In genomic region chr6:129534057-129534456, GRCm38 (mm10) we compare ENCODE assay signal across 8 mouse cellular contexts. TPM values are rescaled to one million over a fixed set of nuclear protein-coding genes. Genes with fewer than 3 reads are reported as not detected.
DNase-seq lines count a peak whose midpoint lies in the region; ATAC-seq and TF ChIP-seq lines count a peak whose summit lies in the region.

No protein-coding gene starts in this region.

- H3K9ac ChIP-seq in forebrain, embryonic 13.5 days = peak overlapping the region; percentile 83
- 0 out of 2 replicates have a peak overlapping the region, but pooled peaks have one; percentile 57 for H3K9ac ChIP-seq in limb, embryonic 15.5 days

- peak overlapping the region; percentile 75 for H3K4me2 ChIP-seq in forebrain, embryonic 13.5 days
- peak overlapping the region; percentile 93 for H3K4me2 ChIP-seq in limb, embryonic 15.5 days

- no peak for TF ChIP-seq POLR2A in small intestine, adult 2 months (IDR thresholded peaks at IDR 0.05; ENCODE audit: low read depth, low read length)

- WGBS in forebrain, embryonic 13.5 days = 6% methylated on average over 9 of the region's 9 CpGs
- WGBS in limb, embryonic 15.5 days = 15% methylated on average over 9 of the region's 9 CpGs
- 8% methylated on average over 9 of the region's 9 CpGs for WGBS in small intestine, adult 2 months

- no peaks in the 10 kb centered on the region for H3K9me3 ChIP-seq in forebrain, embryonic 13.5 days (replicated peaks)
- H3K9me3 ChIP-seq in limb, embryonic 15.5 days = no peaks in the 10 kb centered on the region

- no peak for TF ChIP-seq CTCF in small intestine, adult 2 months (IDR thresholded peaks at IDR 0.05; ENCODE audit: extremely low read depth, insufficient read length, insufficient replicate concordance, low read depth, low read length)

- H3K36me3 ChIP-seq in forebrain, embryonic 13.5 days (ENCODE audit: poor library complexity, severe bottlenecking) = peaks cover 19% of the 10 kb centered on the region
- peaks cover 12% of the 10 kb centered on the region for H3K36me3 ChIP-seq in limb, embryonic 15.5 days
- peaks cover 2% of the 10 kb centered on the region; the same call in 1 of the 2 replicates for H3K36me3 ChIP-seq in small intestine, adult 2 months (ENCODE audit: control insufficient read depth, insufficient read depth, low read length)

- peak overlapping the region; percentile 90 for H3K4me3 ChIP-seq in forebrain, embryonic 13.5 days
- H3K4me3 ChIP-seq in limb, embryonic 15.5 days = peak overlapping the region; percentile 79
- H3K4me3 ChIP-seq in small intestine, adult 2 months (ENCODE audit: low read depth, low read length) = peak overlapping the region; percentile 85

- no peak for DNase-seq in frontal cortex, postnatal 25 days (ENCODE audit: low spot score in 2 of 2)
- peak; percentile 17 for DNase-seq in thymus, postnatal 4 days
- no peak for DNase-seq in thymus, postnatal 10 days (ENCODE audit: low spot score in 2 of 2)
- DNase-seq in urinary bladder, adult 2 months (ENCODE audit: low spot score) = no peak

- H3K27me3 ChIP-seq in forebrain, embryonic 13.5 days = no peaks in the 10 kb centered on the region
- no peaks in the 10 kb centered on the region for H3K27me3 ChIP-seq in limb, embryonic 15.5 days
- no peaks in the 10 kb centered on the region for H3K27me3 ChIP-seq in small intestine, adult 2 months (ENCODE audit: control insufficient read depth, insufficient read depth, low read length)

- peaks cover 21% of the 10 kb centered on the region for H3K4me1 ChIP-seq in forebrain, embryonic 13.5 days
- peaks cover 14% of the 10 kb centered on the region for H3K4me1 ChIP-seq in limb, embryonic 15.5 days
- H3K4me1 ChIP-seq in small intestine, adult 2 months (ENCODE audit: control insufficient read depth, insufficient read depth, insufficient read length, low read length) = peaks cover 4% of the 10 kb centered on the region; the same call in 1 of the 2 replicates

- peak; percentile 28; the same call in 1 of the 2 replicates for ATAC-seq in frontal cortex, adult (ENCODE audit: low TSS enrichment)
- peak; percentile 52 for ATAC-seq in forebrain, embryonic 13.5 days
- no peak for ATAC-seq in limb, embryonic 15.5 days (ENCODE audit: insufficient number of reproducible peaks, low FRiP score, low TSS enrichment, low read depth)

- H3K27ac ChIP-seq in forebrain, embryonic 13.5 days = peak overlapping the region; percentile 37
- H3K27ac ChIP-seq in limb, embryonic 15.5 days = no peak overlapping the region
- H3K27ac ChIP-seq in small intestine, adult 2 months (ENCODE audit: insufficient read depth, low read depth, low read length) = no peak overlapping the region

RNA-seq across cellular contexts. Expression of gene Gabarapl1, which starts 1.1 kb away (rescaled TPM):
- polyA plus RNA-seq in forebrain, embryonic 13.5 days (2015; fragmentation: Nextera tagmentation; extraction: Ambion mirVana) = 125 and 126 TPM in 2 replicates
- polyA plus RNA-seq in limb, embryonic 15.5 days (2015; fragmentation: Nextera tagmentation; extraction: Ambion mirVana) = 47.8 and 48.9 TPM in 2 replicates
- 6.7 and 13.5 TPM in 2 replicates for polyA plus RNA-seq in small intestine, adult 2 months (2012; rRNA removed)
- 105 and 120 TPM in 2 replicates for polyA plus RNA-seq in urinary bladder, adult 2 months (2012; rRNA removed)

RNA-seq across cellular contexts. Expression of gene Tmem52b, which starts 21.7 kb away (rescaled TPM):
- polyA plus RNA-seq in forebrain, embryonic 13.5 days (2015; fragmentation: Nextera tagmentation; extraction: Ambion mirVana) = not detected in 2 replicates
- polyA plus RNA-seq in limb, embryonic 15.5 days (2015; fragmentation: Nextera tagmentation; extraction: Ambion mirVana) = 0.19 and 0.22 TPM in 2 replicates
- polyA plus RNA-seq in small intestine, adult 2 months (2012; rRNA removed) = not detected in 2 replicates
- not detected in 2 replicates for polyA plus RNA-seq in urinary bladder, adult 2 months (2012; rRNA removed)

RNA-seq across cellular contexts. Expression of gene Olr1, which starts 27.1 kb away (rescaled TPM):
- polyA plus RNA-seq in forebrain, embryonic 13.5 days (2015; fragmentation: Nextera tagmentation; extraction: Ambion mirVana) = not detected in 2 replicates
- not detected in 2 replicates for polyA plus RNA-seq in limb, embryonic 15.5 days (2015; fragmentation: Nextera tagmentation; extraction: Ambion mirVana)
- polyA plus RNA-seq in small intestine, adult 2 months (2012; rRNA removed) = not detected in 2 replicates
- 0.12 and 0.14 TPM in 2 replicates for polyA plus RNA-seq in urinary bladder, adult 2 months (2012; rRNA removed)

RNA-seq across cellular contexts. Expression of gene Klre1, which starts 43.6 kb away (rescaled TPM):
- polyA plus RNA-seq in forebrain, embryonic 13.5 days (2015; fragmentation: Nextera tagmentation; extraction: Ambion mirVana) = not detected in 2 replicates
- not detected in 2 replicates for polyA plus RNA-seq in limb, embryonic 15.5 days (2015; fragmentation: Nextera tagmentation; extraction: Ambion mirVana)
- polyA plus RNA-seq in small intestine, adult 2 months (2012; rRNA removed) = 0.09 TPM in 1 of 2 replicates, not detected in the other
- 0.81 and 1.1 TPM in 2 replicates for polyA plus RNA-seq in urinary bladder, adult 2 months (2012; rRNA removed)

RNA-seq across cellular contexts. Expression of gene Klrd1, which starts 57.5 kb away (rescaled TPM):
- not detected in 2 replicates for polyA plus RNA-seq in forebrain, embryonic 13.5 days (2015; fragmentation: Nextera tagmentation; extraction: Ambion mirVana)
- not detected in 2 replicates for polyA plus RNA-seq in limb, embryonic 15.5 days (2015; fragmentation: Nextera tagmentation; extraction: Ambion mirVana)
- polyA plus RNA-seq in small intestine, adult 2 months (2012; rRNA removed) = 0.23 TPM in 1 of 2 replicates, not detected in the other
- 3.2 and 4.4 TPM in 2 replicates for polyA plus RNA-seq in urinary bladder, adult 2 months (2012; rRNA removed)
